Mouse (Mus musculus) MEL (cell line): ENCODE data around the gene Gm11437. TPM values are rescaled to one million over a fixed set of nuclear protein-coding genes. Genes with fewer than 3 reads are reported as not detected.

Experiments
- DNase-seq: peaks from one replicate; pipeline ENCODE4 v3.0.0; 2011; ENCODE audit warnings: low read depth, low spot score
- H3K27ac ChIP-seq: 2 replicates; pipeline ENCODE4 v1.5.1; 2012; ENCODE audit warnings: low read depth, mild to moderate bottlenecking, control low read depth, low read length, moderate library complexity; ENCODE audit not compliant: control insufficient read depth
- H3K27me3 ChIP-seq, 2 experiments: fragments of 150-350 bp in 1 of 2; sonication (generic) in 1 of 2; 2 replicates each; pipeline ENCODE4 v1.6.1; 2012; ENCODE audit warnings: low read length in 2 of 2, mild to moderate bottlenecking in 2 of 2, improper control_type of control experiment in 1 of 2, moderate library complexity in 1 of 2; ENCODE audit not compliant: insufficient read depth in 2 of 2, control insufficient read depth in 1 of 2
- H3K36me3 ChIP-seq, 2 experiments: 2 replicates each; pipeline ENCODE4 v1.6.1; 2012 to 2014; ENCODE audit warnings: low read length in 2 of 2, improper control_type of control experiment in 1 of 2, inconsistent platforms in 1 of 2, mild to moderate bottlenecking in 1 of 2; ENCODE audit not compliant: insufficient read depth in 2 of 2, control insufficient read depth in 1 of 2
- H3K4me1 ChIP-seq, 2 experiments: fragments of 150-350 bp in 1 of 2; sonication (generic) in 1 of 2; 2 replicates each; pipeline ENCODE4 v1.6.1; 2012; ENCODE audit warnings: low read length in 2 of 2, improper control_type of control experiment in 1 of 2, mild to moderate bottlenecking in 1 of 2; ENCODE audit not compliant: insufficient read depth in 2 of 2, control insufficient read depth in 1 of 2
- H3K4me3 ChIP-seq, 2 experiments: fragments of 150-350 bp in 1 of 2; sonication (generic) in 1 of 2; 2 replicates each; pipeline ENCODE4 v1.5.1; 2012; ENCODE audit warnings: low read depth in 2 of 2, low read length in 2 of 2, mild to moderate bottlenecking in 2 of 2, moderate library complexity in 2 of 2, control low read depth in 1 of 2, improper control_type of control experiment in 1 of 2; ENCODE audit not compliant: control insufficient read depth in 1 of 2, insufficient read depth in 1 of 2
- H3K79me2 ChIP-seq: 2 replicates; pipeline ENCODE4 v1.6.1; 2012; ENCODE audit warnings: mild to moderate bottlenecking, low read length, moderate library complexity; ENCODE audit not compliant: control insufficient read depth, poor library complexity, insufficient read depth
- H3K9ac ChIP-seq: 2 replicates; pipeline ENCODE4 v1.6.1; 2012; ENCODE audit warnings: low read depth, mild to moderate bottlenecking, control low read depth, low read length, moderate library complexity; ENCODE audit not compliant: control insufficient read depth, poor library complexity, severe bottlenecking
- H3K9me3 ChIP-seq: fragments of 150-350 bp; sonication (generic); replicated peaks from 2 replicates; pipeline ENCODE4 v1.6.1; 2012; ENCODE audit warnings: mild to moderate bottlenecking, low read length, improper control_type of control experiment, moderate library complexity; ENCODE audit not compliant: insufficient read depth
- BHLHE40 ChIP-seq: IDR thresholded peaks from 2 replicates; pipeline ENCODE4 v1.6.1; 2012; ENCODE audit warnings: low read depth, mild to moderate bottlenecking, inconsistent platforms, low read length, improper control_type of control experiment, borderline replicate concordance
- ELF1 ChIP-seq: IDR thresholded peaks from 2 replicates; pipeline ENCODE4 v1.6.1; 2014; ENCODE audit warnings: low read depth, mild to moderate bottlenecking, inconsistent platforms, low read length, improper control_type of control experiment, moderate library complexity
- EP300 ChIP-seq, 2 experiments: IDR thresholded peaks; 2 replicates each; pipeline ENCODE4 v1.6.1; 2011; ENCODE audit warnings: improper control_type of control experiment in 2 of 2, low read length in 2 of 2, low read depth in 1 of 2, mild to moderate bottlenecking in 1 of 2
- GATA1 ChIP-seq: IDR thresholded peaks from 2 replicates; pipeline ENCODE4 v1.6.1; 2011; ENCODE audit warnings: low read depth, low read length, improper control_type of control experiment
- HCFC1 ChIP-seq: IDR thresholded peaks from 2 replicates; pipeline ENCODE4 v1.6.1; 2012; ENCODE audit warnings: low read depth, mild to moderate bottlenecking, inconsistent platforms, low read length, improper control_type of control experiment, moderate library complexity
- JUND ChIP-seq: IDR thresholded peaks from 2 replicates; pipeline ENCODE4 v1.6.1; 2011; ENCODE audit warnings: low read depth, mild to moderate bottlenecking, improper control_type of control experiment, low read length
- MYC ChIP-seq: IDR thresholded peaks from 2 replicates; pipeline ENCODE4 v1.6.1; 2011; ENCODE audit warnings: low read depth, mild to moderate bottlenecking, low read length, improper control_type of control experiment, moderate library complexity
- NRF1 ChIP-seq: IDR thresholded peaks from 2 replicates; pipeline ENCODE4 v1.6.1; 2014; ENCODE audit warnings: low read depth, mild to moderate bottlenecking, inconsistent platforms, low read length, improper control_type of control experiment, moderate library complexity; ENCODE audit not compliant: poor library complexity, insufficient read depth, severe bottlenecking
- POLR2A ChIP-seq, 2 experiments: IDR thresholded peaks; 2 replicates each; pipeline ENCODE4 v1.6.1; 2011 to 2012; ENCODE audit warnings: low read length in 2 of 2, mild to moderate bottlenecking in 2 of 2, control low read depth in 1 of 2, improper control_type of control experiment in 1 of 2, low read depth in 1 of 2, moderate library complexity in 1 of 2; ENCODE audit not compliant: control insufficient read depth in 1 of 2, insufficient read depth in 1 of 2, poor library complexity in 1 of 2
- POLR2AphosphoS5 ChIP-seq: IDR thresholded peaks from 2 replicates; pipeline ENCODE4 v1.6.1; 2012; ENCODE audit warnings: low read depth, borderline replicate concordance, mild to moderate bottlenecking, inconsistent platforms, low read length, moderate library complexity, mixed read lengths
- TCF12 ChIP-seq: IDR thresholded peaks from 2 replicates; pipeline ENCODE4 v1.6.1; 2014; ENCODE audit warnings: low read depth, mild to moderate bottlenecking, inconsistent platforms, low read length, improper control_type of control experiment, moderate library complexity
- UBTF ChIP-seq: IDR thresholded peaks from 2 replicates; pipeline ENCODE4 v1.6.1; 2012; ENCODE audit warnings: low read depth, mild to moderate bottlenecking, inconsistent platforms, low read length, improper control_type of control experiment, moderate library complexity, borderline replicate concordance; ENCODE audit not compliant: insufficient read depth
- USF1 ChIP-seq: IDR thresholded peaks from 2 replicates; pipeline ENCODE4 v1.6.1; 2014; ENCODE audit warnings: low read depth, mild to moderate bottlenecking, inconsistent platforms, low read length, improper control_type of control experiment, moderate library complexity
- USF2 ChIP-seq, 2 experiments: IDR thresholded peaks; 2 replicates each; pipeline ENCODE4 v1.6.1; 2011 to 2012; ENCODE audit warnings: improper control_type of control experiment in 2 of 2, low read length in 2 of 2, borderline replicate concordance in 1 of 2, inconsistent platforms in 1 of 2, low read depth in 1 of 2, mild to moderate bottlenecking in 1 of 2; ENCODE audit not compliant: insufficient read depth in 1 of 2
- ZC3H11A ChIP-seq: IDR thresholded peaks from 2 replicates; pipeline ENCODE4 v1.6.1; 2012; ENCODE audit warnings: low read depth, mild to moderate bottlenecking, inconsistent platforms, low read length, improper control_type of control experiment
- ZKSCAN1 ChIP-seq: IDR thresholded peaks from 2 replicates; pipeline ENCODE4 v1.6.1; 2012; ENCODE audit warnings: low read depth, mild to moderate bottlenecking, inconsistent platforms, low read length, improper control_type of control experiment, moderate library complexity
- ZMIZ1 ChIP-seq: IDR thresholded peaks from 2 replicates; pipeline ENCODE4 v1.6.1; 2012; ENCODE audit warnings: low read depth, mild to moderate bottlenecking, inconsistent platforms, low read length, improper control_type of control experiment, moderate library complexity
- ZNF384 ChIP-seq: IDR thresholded peaks from 2 replicates; pipeline ENCODE4 v1.6.1; 2012; ENCODE audit warnings: low read depth, mild to moderate bottlenecking, inconsistent platforms, low read length, improper control_type of control experiment
- polyA plus RNA-seq, 2 experiments: library from polyadenylated mRNA; stranded (reverse) in 1 of 2; unstranded in 1 of 2; fragments of >175 nt in 1 of 2; fragments of >200 nt in 1 of 2; gene quantifications; 2 replicates each; pipeline versions ENCODE4 v1.2.1 to v1.2.4; 2012; ENCODE audit warnings: low replicate concordance in 2 of 2, low read depth in 1 of 2; ENCODE audit not compliant: insufficient read length in 2 of 2, insufficient read depth in 1 of 2, missing spikeins in 1 of 2
- total RNA-seq: library from RNA; depleted of rRNA; stranded (reverse); fragments of 300-350 nt; gene quantifications from 2 replicates; pipeline ENCODE4 v1.2.3, GENCODE M21; 2012; rRNA removed

The Gm11437 gene
- not detected in 2 replicates for total RNA-seq
- not detected for polyA plus RNA-seq

DNA sequence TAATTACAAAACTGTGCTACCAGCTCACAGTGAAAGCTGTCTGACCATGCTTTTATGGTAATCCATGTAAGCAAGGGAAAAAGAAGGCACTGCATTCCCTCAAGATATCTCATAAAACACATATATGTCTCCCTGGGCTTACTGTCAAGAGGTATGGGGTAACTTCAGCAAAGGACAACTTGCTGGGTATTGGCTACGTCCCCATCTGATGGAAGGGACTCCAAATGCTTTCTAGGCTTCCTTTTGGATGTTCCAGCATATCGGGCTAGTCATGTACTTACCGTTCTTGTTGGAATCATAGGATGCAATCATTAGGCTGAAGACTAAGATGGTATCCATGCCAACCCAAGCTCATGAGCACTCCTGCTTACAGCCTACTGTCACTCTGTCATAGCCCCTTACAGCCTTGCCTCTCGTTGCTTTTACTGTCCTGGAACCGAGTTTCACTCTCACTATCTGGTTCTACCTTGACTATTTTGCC is at the start of gene Gm11437:
Gm11437 (minus strand) TSS at position 431 of the 481 bp plus-strand sequence.
- no peak within 1 kb of the TSS for H3K9ac ChIP-seq
- TF ChIP-seq ZNF384 (no peak), EP300 (IDR thresholded peaks at IDR 0.05; ENCODE audit: low read depth in 1 of 2, low read length in 2 of 2) (no peak), NRF1 (no peak)
- peaks cover 0 to 6% of the 10 kb centered on the region in 2 experiments; a peak in 2 of 4 replicates for H3K4me1 ChIP-seq
- H3K9me3 ChIP-seq, result no peaks in the 10 kb centered on the region
- H3K36me3 ChIP-seq, result peaks cover 0 to 10% of the 10 kb centered on the region in 2 experiments; a peak in 2 of 4 replicates
- H3K79me2 ChIP-seq, result no peaks in the 10 kb centered on the region
- H3K27me3 ChIP-seq, result peaks cover 0 to 2% of the 10 kb centered on the region in 2 experiments; a peak in 1 of 4 replicates
- no peak within 1 kb of the TSS for H3K4me3 ChIP-seq
- no peak for DNase-seq
- no peak within 1 kb of the TSS for H3K27ac ChIP-seq

DNA sequence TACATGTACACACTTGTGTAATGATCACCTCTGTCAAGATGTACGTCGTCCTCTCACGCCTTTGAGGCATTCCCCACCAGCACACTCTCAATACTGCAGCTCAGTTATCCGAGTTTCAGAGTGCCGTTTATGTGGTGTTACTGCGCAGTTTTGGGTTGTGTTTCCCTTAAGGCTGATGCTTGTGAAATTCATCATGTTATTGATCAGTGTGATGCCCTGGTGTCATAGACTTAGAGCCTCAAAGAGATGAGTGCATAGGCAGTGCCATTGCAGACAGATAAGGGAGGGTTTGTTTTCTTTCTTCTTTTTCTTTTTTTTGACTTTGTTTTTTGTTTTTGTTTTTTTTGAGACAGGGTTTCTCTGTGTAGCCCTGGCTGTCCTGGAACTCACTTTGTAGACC is 43.6 kb upstream of the Gm11437 start:
- DNase-seq, result no peak
- Histone ChIP-seq H3K79me2 (no peaks in the 10 kb centered on the region), H3K27me3 (no peaks in the 10 kb centered on the region), H3K4me3 (no peak overlapping the region), H3K9me3 (no peaks in the 10 kb centered on the region), H3K27ac (no peak overlapping the region), H3K4me1 (no peaks in the 10 kb centered on the region), H3K9ac (no peak overlapping the region), H3K36me3 (peaks cover 0 to 20% of the 10 kb centered on the region in 2 experiments; a peak in 2 of 4 replicates)
- TF ChIP-seq JUND (no peak), USF1 (no peak), ELF1 (no peak), ZNF384 (no peak), UBTF (no peak), MYC (no peak), ZKSCAN1 (no peak), TCF12 (no peak), ZMIZ1 (no peak), GATA1 (no peak)

DNA sequence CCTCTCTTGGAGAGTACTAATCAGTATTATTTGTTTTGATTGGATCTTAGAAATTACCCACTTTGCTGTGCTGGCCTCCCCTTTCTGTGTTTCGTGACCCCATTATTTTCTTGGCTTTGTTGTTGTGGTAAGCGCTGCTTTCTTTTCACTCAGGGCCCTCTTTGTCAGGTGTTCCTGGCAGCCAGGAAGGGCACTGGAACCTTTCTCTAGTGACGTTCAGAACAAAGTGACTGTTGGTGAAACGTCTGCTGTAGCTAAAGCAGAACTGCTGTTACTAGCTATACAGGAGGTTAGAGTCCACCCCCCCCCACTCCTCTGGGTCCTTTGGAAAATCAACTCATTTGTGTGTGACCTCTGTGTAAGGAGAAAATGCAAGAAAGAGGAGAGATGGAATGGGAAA is 38.5 kb upstream of the Gm11437 start:
- no peak for TF ChIP-seq TCF12
- no peak for TF ChIP-seq POLR2A (IDR thresholded peaks at IDR 0.05; ENCODE audit: control insufficient read depth in 1 of 2, insufficient read depth in 1 of 2, low read depth in 1 of 2, low read length in 2 of 2, poor library complexity in 1 of 2)
- TF ChIP-seq JUND, result no peak
- TF ChIP-seq ZKSCAN1, result no peak
- TF ChIP-seq USF1, result no peak
- TF ChIP-seq USF2 (IDR thresholded peaks at IDR 0.05; ENCODE audit: borderline replicate concordance in 1 of 2, insufficient read depth in 1 of 2, low read depth in 1 of 2, low read length in 2 of 2), result no peak
- no peak for TF ChIP-seq BHLHE40
- TF ChIP-seq ZC3H11A, result no peak
- no peak for TF ChIP-seq POLR2AphosphoS5
- no peak for TF ChIP-seq HCFC1
- TF ChIP-seq ZMIZ1, result no peak
- H3K27me3 ChIP-seq, result no peaks in the 10 kb centered on the region
- no peaks in the 10 kb centered on the region for H3K9me3 ChIP-seq
- H3K4me1 ChIP-seq, result no peaks in the 10 kb centered on the region
- peaks cover 0 to 10% of the 10 kb centered on the region in 2 experiments; a peak in 2 of 4 replicates for H3K36me3 ChIP-seq
- DNase-seq, result no peak
- 0 out of 2 replicates have a peak, but pooled peaks cover 1% of the 10 kb centered on the region for H3K79me2 ChIP-seq
- H3K27ac ChIP-seq, result no peak overlapping the region
- H3K9ac ChIP-seq, result no peak overlapping the region
- no peak overlapping the region for H3K4me3 ChIP-seq
